1 mouse cellular context compared by ENCODE assay signal in genomic region chrX:73786364-73787224, GRCm38 (mm10).
TF ChIP-seq lines count a peak whose summit lies in the region.

Gene Idh3g, minus strand, starts transcription at chrX:73786897.
Gene Ssr4, plus strand, starts transcription at chrX:73787028.

TF ChIP-seq in CH12.LX, 34 proteins besides CTCF, POLR2A, EP300 and RAD21 (continued from another document):
- TF ChIP-seq ZMIZ1 (IDR thresholded peaks at IDR 0.05; ENCODE audit: low read depth, low read length) (peak; percentile 63; the same call in 1 of the 2 replicates), RCOR1 (conservative IDR thresholded peaks at IDR 0.05; ENCODE audit: low read depth, low read length) (no peak), IRF4 (IDR thresholded peaks at IDR 0.05; ENCODE audit: low read depth, low read length) (0 out of 2 replicates have a peak, but pooled peaks have one; percentile 32), HCFC1 (IDR thresholded peaks at IDR 0.05; ENCODE audit: low read depth, low read length) (peak; percentile 76)
